Mouse (Mus musculus) embryonic facial prominence, embryonic 13.5 days (tissue): ENCODE results near the gene Ugt1a6a. TPM values are rescaled to one million over a fixed set of nuclear protein-coding genes. Genes with fewer than 3 reads are reported as not detected.

ENCODE experiments used
- ATAC-seq: fragments of 200-750 bp; cut with Nextera tagmentation; 2 replicates; pipeline ENCODE4 v1.8.0; 2017; ENCODE audit warnings: low read depth; ENCODE audit not compliant: insufficient number of reproducible peaks, insufficient read depth, low FRiP score, low TSS enrichment
- H3K27ac ChIP-seq: fragments of 300-500 bp; sonication (generic); 2 replicates; pipeline ENCODE4 v1.5.1; 2015; ENCODE audit warnings: moderate library complexity, mild to moderate bottlenecking, inconsistent platforms
- H3K27me3 ChIP-seq: fragments of 300-500 bp; sonication (generic); 2 replicates; pipeline ENCODE4 v1.6.1; 2015; ENCODE audit warnings: mild to moderate bottlenecking, inconsistent platforms
- H3K36me3 ChIP-seq: fragments of 300-500 bp; sonication (generic); 2 replicates; pipeline ENCODE4 v1.6.1; 2015; ENCODE audit warnings: mild to moderate bottlenecking, inconsistent platforms
- H3K4me1 ChIP-seq: fragments of 300-500 bp; sonication (generic); 2 replicates; pipeline ENCODE4 v1.6.1; 2015; ENCODE audit warnings: inconsistent platforms
- H3K4me2 ChIP-seq: fragments of 300-500 bp; sonication (generic); 2 replicates; pipeline ENCODE4 v1.6.1; 2015; ENCODE audit warnings: moderate library complexity, mild to moderate bottlenecking, inconsistent platforms
- H3K4me3 ChIP-seq: fragments of 300-500 bp; sonication (generic); 2 replicates; pipeline ENCODE4 v1.5.1; 2015; ENCODE audit warnings: mild to moderate bottlenecking, inconsistent platforms
- H3K9ac ChIP-seq: fragments of 300-500 bp; sonication (generic); 2 replicates; pipeline ENCODE4 v1.6.1; 2015; ENCODE audit warnings: mild to moderate bottlenecking, inconsistent platforms
- H3K9me3 ChIP-seq: fragments of 300-500 bp; sonication (generic); 2 replicates; pipeline ENCODE4 v1.6.1; 2016; ENCODE audit warnings: inconsistent platforms
- WGBS: fragments of 180-500 bp; shearing (Covaris S2); methylation state at CpG from one replicate; pipeline ENCODE4 v1.1.7; 2015; ENCODE audit warnings: mixed read lengths; 5-methylcytosine and 5-hydroxymethylcytosine counted together
- polyA plus RNA-seq: library from polyadenylated mRNA; unstranded; fragments of >200 nt; fragmentation: Nextera tagmentation; extraction: Ambion mirVana; gene quantifications from 2 replicates; pipeline ENCODE4 v1.2.1, GENCODE M21; 2015

Gene Ugt1a6a
- polyA plus RNA-seq, 1 experiment from 2014 or later = 4.8 TPM

DNA sequence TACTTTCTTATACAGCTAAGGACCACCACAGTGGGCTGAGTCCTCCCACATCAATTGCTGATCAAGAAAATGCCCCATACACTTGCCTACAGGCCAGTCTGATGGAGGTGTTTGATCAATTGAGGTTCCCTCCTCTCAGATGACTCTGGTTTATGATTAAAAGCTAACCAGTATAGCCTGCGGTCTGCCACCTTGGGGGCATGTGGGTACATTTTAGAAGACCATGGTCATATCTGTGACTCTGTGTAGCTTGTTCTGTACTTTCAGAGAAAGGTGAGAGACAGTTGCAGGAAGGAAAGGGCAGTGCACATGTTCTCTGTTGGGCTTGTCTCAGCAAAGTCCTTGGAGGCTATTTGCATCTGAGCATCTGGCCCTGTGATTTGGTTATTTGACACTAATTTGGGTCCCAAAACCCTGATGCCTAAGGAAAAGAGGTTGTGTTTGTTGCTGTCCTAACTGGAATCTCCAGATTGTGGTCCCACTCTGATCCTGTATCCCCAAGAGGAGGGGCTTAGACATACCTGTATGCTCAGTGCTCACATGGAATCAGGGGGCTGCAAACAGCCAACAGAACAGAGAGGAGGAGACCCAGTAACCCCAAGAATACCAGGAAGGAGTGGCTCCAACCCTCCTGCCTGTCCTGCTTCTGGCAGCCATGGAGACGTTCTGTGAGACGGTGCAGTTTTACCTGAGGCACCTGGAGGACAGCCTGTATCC is 98.2 kb downstream of the Ugt1a6a start:
- Histone ChIP-seq H3K36me3 (no peaks in the 10 kb centered on the region), H3K9ac (no peak overlapping the region), H3K27me3 (no peaks in the 10 kb centered on the region), H3K4me1 (no peaks in the 10 kb centered on the region), H3K9me3 (peaks cover 96% of the 10 kb centered on the region), H3K4me3 (no peak overlapping the region), H3K4me2 (no peak overlapping the region), H3K27ac (no peak overlapping the region)
- ATAC-seq = no peak
- 56% methylated on average over 3 of the region's 3 CpGs for WGBS

DNA sequence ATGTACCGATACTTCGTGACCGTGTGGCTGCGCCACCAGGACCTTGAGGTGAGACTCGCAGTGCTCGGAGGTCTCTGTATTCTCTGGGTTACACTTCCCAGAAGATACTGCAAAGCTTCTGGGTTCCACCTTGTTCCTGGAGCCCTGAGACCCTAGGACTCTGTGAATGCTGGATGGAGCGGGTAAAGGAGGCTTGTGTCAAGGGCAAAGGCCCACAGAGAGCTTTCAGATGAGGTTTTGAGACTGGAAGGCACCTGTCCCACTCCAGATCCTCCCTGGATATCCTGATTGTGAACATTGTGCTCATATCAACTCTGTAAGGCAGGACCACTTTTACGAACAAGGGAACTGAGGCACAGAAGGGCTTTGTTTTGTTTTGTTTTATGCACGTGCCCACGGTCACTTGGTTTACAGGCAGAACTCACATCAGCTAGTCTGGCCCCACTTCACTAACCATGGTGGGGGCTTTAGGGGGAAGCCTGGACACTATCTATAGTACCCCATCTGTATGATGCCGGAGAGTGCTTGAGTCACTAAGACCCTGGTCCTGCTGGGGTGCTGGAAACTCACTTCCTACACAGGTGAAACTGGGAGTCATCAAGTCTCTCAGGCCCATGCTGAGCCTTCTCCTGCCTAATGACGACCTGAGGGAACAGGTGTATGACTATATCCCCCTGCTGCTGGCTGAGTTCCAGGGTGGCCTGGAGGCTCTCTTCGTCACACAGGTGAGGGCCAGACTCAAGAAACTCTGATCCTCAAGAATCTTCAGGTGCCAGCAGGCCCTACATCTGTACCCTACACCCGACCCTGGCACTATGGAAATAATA is 99.0 kb downstream of the Ugt1a6a start:
- H3K4me2 ChIP-seq = no peak overlapping the region
- H3K27ac ChIP-seq = no peak overlapping the region
- H3K27me3 ChIP-seq = no peaks in the 10 kb centered on the region
- H3K9ac ChIP-seq = no peak overlapping the region
- WGBS = 67% methylated on average over 14 of the region's 14 CpGs
- ATAC-seq = no peak
- no peaks in the 10 kb centered on the region for H3K4me1 ChIP-seq
- H3K9me3 ChIP-seq = peaks cover 95% of the 10 kb centered on the region
- H3K36me3 ChIP-seq = no peaks in the 10 kb centered on the region
- no peak overlapping the region for H3K4me3 ChIP-seq

DNA sequence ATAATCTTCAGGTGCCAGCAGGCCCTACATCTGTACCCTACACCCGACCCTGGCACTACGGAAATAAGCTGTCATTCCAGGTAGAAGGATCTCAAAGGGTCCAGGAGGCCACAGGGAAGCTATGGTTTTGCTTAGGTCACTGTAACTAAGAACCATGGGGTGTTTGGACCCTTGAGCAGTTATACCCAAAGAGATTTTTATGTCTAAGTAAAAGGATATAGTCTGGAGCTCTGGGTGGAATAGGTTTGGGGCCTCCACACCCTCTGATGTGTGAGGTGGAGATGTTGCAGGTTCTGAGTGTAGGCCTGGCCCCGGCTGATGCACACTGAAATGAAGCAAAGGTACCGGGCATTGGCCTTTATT is 99.6 kb downstream of the Ugt1a6a start:
- 64% methylated on average over 4 of the region's 4 CpGs for WGBS
- no peak overlapping the region for H3K4me3 ChIP-seq
- ATAC-seq = no peak

DNA sequence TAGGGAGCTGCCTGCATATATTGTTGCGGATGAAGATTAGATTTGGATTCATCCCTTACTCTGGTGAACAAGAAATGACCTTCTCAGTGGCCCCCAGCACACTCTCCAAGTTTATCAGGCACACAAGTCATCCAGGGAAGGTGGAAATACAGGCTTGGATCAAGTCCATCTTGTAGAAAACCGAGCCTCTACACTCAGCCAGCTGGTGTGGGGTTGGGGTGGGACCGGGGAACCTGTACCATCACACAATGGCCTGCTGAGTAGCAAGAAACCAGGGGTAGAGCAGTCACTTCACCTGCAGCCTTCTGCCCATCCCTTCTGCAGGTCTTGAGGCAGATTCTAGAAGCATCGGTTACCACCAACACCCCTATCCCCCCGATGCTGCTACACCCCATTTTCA is 100.0 kb downstream of the Ugt1a6a start:
- ATAC-seq = no peak
- no peaks in the 10 kb centered on the region for H3K4me1 ChIP-seq
- H3K36me3 ChIP-seq = no peaks in the 10 kb centered on the region
- 44% methylated on average over 5 of the region's 5 CpGs for WGBS
- H3K27ac ChIP-seq = no peak overlapping the region
- H3K27me3 ChIP-seq = no peaks in the 10 kb centered on the region
- H3K4me3 ChIP-seq = no peak overlapping the region
- no peak overlapping the region for H3K9ac ChIP-seq
- no peak overlapping the region for H3K4me2 ChIP-seq
- peaks cover 95% of the 10 kb centered on the region for H3K9me3 ChIP-seq

More for the DNA sequence above, 99.6 kb downstream of the Ugt1a6a start:
- Histone ChIP-seq H3K27ac (no peak overlapping the region), H3K4me2 (no peak overlapping the region), H3K9me3 (peaks cover 95% of the 10 kb centered on the region), H3K4me1 (no peaks in the 10 kb centered on the region), H3K27me3 (no peaks in the 10 kb centered on the region), H3K9ac (no peak overlapping the region), H3K36me3 (no peaks in the 10 kb centered on the region)

DNA sequence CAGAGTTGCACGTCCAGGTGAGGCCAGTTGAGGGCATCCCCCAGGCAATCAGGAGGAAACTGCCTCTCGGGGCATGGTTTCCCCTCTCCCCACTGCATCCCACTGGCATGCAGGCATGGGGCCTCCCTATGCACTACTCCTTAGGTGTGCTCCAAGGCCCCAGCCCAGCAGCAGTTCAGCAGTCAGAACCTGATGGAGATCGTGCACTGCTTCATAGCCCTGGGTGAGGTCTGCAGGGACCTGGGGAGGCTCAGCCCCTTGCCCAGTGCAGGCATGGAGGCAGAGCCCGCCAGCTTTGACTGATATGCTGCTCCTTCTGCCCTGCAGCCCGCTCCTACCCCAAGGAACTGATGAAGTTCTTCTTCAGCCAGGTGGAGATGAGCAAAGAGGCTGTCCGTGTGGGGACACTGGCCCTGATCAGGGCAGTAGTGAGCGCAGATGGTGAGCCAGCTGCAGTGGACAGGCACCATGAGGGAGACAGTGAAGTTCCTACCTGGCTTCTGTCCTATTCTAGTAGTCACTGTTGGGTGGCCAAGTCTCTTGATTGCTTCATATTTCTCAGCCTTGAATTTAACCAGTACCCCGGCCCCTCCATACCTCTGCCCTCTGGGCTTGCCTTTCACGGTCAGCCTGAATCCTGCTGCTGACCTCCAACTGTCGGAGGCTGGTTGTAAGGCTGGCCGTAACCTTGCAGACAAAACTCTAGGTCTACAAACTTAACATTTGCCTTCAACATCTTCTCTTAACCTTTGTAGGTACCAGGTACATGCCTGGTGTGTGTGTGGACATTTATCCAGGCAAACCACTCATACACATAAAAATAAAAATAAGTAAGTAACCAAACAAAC is 100.7 kb downstream of the Ugt1a6a start:
- no peaks in the 10 kb centered on the region for H3K36me3 ChIP-seq
- H3K9me3 ChIP-seq = peaks cover 95% of the 10 kb centered on the region
- no peak overlapping the region for H3K27ac ChIP-seq
- no peak overlapping the region for H3K9ac ChIP-seq
- no peaks in the 10 kb centered on the region for H3K4me1 ChIP-seq
- peak; percentile 4; the same call in 1 of the 2 replicates for ATAC-seq
- WGBS = 60% methylated on average over 11 of the region's 11 CpGs
- no peak overlapping the region for H3K4me3 ChIP-seq
- no peak overlapping the region for H3K4me2 ChIP-seq
- H3K27me3 ChIP-seq = no peaks in the 10 kb centered on the region

DNA sequence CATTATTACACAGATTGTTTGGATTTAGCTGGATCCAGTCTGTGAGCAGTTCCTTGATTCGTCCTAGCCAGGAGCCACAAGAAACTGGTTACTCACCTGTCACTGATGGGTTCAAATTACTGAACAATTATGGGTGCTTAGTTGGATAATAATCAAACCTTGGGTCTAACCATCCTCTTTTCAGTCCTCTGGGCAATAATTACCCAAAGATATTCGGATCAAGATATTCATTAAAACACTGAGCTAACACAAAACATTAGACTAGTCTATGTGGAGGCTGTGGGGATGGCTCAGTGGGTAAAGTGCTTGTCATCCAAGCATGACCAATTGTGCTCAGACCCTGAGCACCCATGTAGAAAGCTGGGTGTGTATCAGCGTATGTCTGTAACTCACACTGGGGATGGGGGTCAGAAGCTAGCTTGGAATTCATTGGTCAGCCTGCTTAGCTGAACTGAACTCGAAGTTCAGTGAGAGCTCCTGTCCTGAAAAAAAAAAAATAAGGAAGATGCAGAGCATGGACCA is 101.3 kb downstream of the Ugt1a6a start:
- H3K4me1 ChIP-seq = no peaks in the 10 kb centered on the region
- H3K27ac ChIP-seq = no peak overlapping the region
- peaks cover 95% of the 10 kb centered on the region for H3K9me3 ChIP-seq
- ATAC-seq = no peak
- no peak overlapping the region for H3K4me2 ChIP-seq
- H3K4me3 ChIP-seq = no peak overlapping the region
- no peaks in the 10 kb centered on the region for H3K27me3 ChIP-seq
- H3K36me3 ChIP-seq = no peaks in the 10 kb centered on the region
- no peak overlapping the region for H3K9ac ChIP-seq
- 57% methylated on average over 4 of the region's 4 CpGs for WGBS

DNA sequence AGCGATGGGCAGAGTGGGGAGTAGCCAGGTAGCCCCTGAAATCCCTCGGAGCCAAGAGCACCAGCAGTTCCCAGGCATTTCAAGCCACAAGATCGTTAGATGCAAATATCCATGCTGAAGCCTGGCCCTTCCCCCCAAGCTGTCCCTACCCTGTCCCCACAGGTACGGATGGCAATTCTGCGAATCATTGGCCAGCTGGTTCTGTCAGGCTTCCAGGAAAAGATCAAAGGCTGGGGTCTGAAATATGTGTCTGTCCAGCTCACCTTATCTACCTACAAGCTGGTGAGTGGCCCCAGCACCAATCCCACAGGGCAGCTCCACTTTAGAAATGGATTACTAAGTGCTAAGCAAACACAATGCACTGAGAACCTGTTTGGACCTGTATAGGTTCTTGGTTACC is 102.7 kb downstream of the Ugt1a6a start:
- Histone ChIP-seq H3K4me1 (no peaks in the 10 kb centered on the region), H3K27ac (no peak overlapping the region), H3K9ac (no peak overlapping the region), H3K4me2 (no peak overlapping the region), H3K27me3 (no peaks in the 10 kb centered on the region), H3K9me3 (peaks cover 92% of the 10 kb centered on the region), H3K4me3 (no peak overlapping the region), H3K36me3 (no peaks in the 10 kb centered on the region)
- WGBS = 82% methylated on average over 5 of the region's 5 CpGs
- no peak for ATAC-seq

DNA sequence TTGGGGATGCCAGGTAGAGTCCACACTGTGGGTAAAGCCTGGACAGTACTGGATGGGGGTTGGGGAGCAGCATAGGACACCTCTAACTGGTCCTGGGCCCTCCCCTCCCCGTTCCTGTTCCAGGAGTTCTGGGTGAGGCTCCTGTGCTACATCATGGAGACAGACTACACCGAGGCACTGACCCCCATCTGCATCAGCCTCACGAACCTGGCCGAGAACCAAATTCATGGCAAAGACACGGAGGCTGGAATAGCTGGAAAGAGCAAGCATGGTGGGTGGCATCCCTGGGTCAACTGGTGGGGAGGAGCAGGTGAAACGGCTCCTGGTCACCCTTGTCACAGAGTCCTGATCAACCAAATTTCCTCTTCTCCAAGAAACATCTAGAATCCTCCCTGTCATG is 104.2 kb downstream of the Ugt1a6a start:
- H3K4me1 ChIP-seq = no peaks in the 10 kb centered on the region
- H3K9ac ChIP-seq = no peak overlapping the region
- 76% methylated on average over 6 of the region's 6 CpGs for WGBS
- H3K27me3 ChIP-seq = no peaks in the 10 kb centered on the region
- ATAC-seq = no peak
- no peak overlapping the region for H3K4me2 ChIP-seq
- H3K27ac ChIP-seq = no peak overlapping the region
- H3K36me3 ChIP-seq = no peaks in the 10 kb centered on the region
- H3K9me3 ChIP-seq = peaks cover 92% of the 10 kb centered on the region
- H3K4me3 ChIP-seq = no peak overlapping the region

DNA sequence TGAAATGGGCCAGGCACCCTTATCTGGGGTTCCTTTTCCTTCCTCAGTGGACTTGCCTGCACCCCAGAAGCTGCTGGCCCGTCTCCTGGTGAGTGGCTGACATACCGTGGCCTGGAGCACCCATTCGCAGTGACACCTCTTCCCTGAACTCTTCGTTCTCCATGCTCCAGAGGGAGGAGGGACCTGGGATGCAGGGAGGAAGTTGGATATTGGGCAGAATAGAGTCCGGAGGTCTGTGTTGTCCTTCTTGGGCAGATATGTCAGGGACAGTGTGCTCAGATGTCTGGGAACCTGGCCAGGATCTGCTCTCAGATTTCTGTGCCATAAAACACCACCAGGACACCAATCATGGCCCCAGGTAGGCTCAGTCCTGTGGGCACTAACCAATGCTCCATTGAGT is 105.5 kb downstream of the Ugt1a6a start:
- Histone ChIP-seq H3K9ac (no peak overlapping the region), H3K9me3 (peaks cover 91% of the 10 kb centered on the region)
- 73% methylated on average over 5 of the region's 5 CpGs for WGBS

DNA sequence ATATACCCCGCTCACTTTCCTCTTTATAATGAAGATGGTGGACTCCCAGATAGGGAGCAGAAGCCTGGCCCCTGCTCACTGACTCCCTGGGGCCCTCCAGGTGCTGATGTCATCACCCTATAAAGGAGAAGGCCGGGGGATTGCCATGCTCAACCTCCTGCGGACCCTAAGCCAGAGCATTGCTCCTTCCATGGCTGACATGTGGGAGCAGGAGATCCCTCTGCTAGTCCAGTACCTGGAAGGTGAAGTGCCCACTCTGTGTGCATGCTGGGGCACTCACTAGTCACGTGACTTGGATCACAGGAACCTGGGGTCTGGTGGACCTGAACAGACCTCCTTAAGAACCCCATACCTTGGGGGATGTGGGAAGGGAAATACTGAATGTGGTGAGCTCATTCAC is 106.0 kb downstream of the Ugt1a6a start:
- ATAC-seq = peak; percentile 13
- H3K4me1 ChIP-seq = no peaks in the 10 kb centered on the region
- H3K4me3 ChIP-seq = no peak overlapping the region
- H3K9me3 ChIP-seq = peaks cover 91% of the 10 kb centered on the region
- H3K27me3 ChIP-seq = no peaks in the 10 kb centered on the region
- H3K9ac ChIP-seq = no peak overlapping the region
- no peak overlapping the region for H3K27ac ChIP-seq
- H3K4me2 ChIP-seq = no peak overlapping the region
- H3K36me3 ChIP-seq = no peaks in the 10 kb centered on the region
- 69% methylated on average over 4 of the region's 4 CpGs for WGBS

More for the DNA sequence above, 105.5 kb downstream of the Ugt1a6a start:
- no peak overlapping the region for H3K27ac ChIP-seq
- ATAC-seq = no peak
- no peaks in the 10 kb centered on the region for H3K36me3 ChIP-seq
- no peaks in the 10 kb centered on the region for H3K27me3 ChIP-seq
- H3K4me1 ChIP-seq = no peaks in the 10 kb centered on the region
- no peak overlapping the region for H3K4me2 ChIP-seq
- H3K4me3 ChIP-seq = no peak overlapping the region

DNA sequence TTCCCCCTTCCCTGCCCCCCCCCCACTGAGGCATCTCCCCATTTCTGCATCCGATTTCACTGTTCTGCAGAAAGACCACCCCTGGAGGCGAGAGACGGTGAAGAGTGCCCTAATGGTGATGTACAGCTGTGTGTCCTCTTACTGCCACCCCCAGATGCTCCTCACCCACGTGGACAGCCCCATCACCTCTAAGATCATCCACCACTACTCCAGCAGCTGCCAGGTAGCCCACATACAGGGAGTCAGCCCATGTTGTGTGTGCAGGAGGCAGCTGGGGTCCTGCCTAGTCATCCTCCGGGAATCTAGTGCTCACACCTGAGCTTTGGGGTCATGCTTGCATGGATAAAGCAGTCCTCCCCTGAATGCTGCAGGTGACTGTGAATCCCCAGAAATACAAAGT is 109.3 kb downstream of the Ugt1a6a start:
- Histone ChIP-seq H3K36me3 (no peaks in the 10 kb centered on the region), H3K4me3 (no peak overlapping the region), H3K9me3 (peaks cover 92% of the 10 kb centered on the region), H3K4me1 (no peaks in the 10 kb centered on the region), H3K4me2 (no peak overlapping the region), H3K27ac (no peak overlapping the region), H3K27me3 (no peaks in the 10 kb centered on the region), H3K9ac (no peak overlapping the region)
- WGBS = 61% methylated on average over 5 of the region's 5 CpGs
- no peak for ATAC-seq
